19 mouse cellular contexts compared by ENCODE assay signal in the genomic region with DNA sequence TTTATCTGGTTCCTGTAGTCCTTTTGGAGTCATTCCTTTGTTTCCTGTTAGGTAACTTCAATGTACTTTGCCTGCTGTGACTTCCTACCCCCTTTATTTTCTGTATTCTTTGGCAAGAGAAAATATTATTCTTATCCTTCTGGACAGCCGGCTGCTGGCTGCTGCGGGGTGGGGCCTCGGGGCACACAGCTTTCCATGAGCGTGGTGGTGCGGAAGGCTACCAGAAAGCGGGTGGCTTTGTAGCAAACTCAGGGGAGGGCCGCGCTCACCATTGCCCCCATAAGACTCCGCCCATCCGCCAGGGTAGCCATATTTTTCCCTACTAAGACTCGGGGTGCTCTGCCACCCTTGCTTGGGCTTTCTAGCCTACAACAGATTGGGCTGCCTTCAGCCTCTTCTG. TPM values are rescaled to one million over a fixed set of nuclear protein-coding genes. Genes with fewer than 3 reads are reported as not detected.
DNase-seq lines count a peak whose midpoint lies in the region; ATAC-seq and TF ChIP-seq lines count a peak whose summit lies in the region.
"Not testable (repeated sequence)": the region's sequence is repeated elsewhere in the genome, so short reads cannot be mapped to it uniquely, and the experiment has no call there.
"Had no signal": no experiment of that assay in that cellular context is flagged by ENCODE, and none has a peak within 500 bp of the region (broad histone marks: within the 10 kb centered on the region; RNA-seq: fewer than 3 reads in every experiment).

No protein-coding gene starts in this region.

- not testable (repeated sequence) for TF ChIP-seq EP300 in heart, postnatal 0 days (IDR thresholded peaks at IDR 0.05; ENCODE audit: low read depth); lung, postnatal 0 days (IDR thresholded peaks at IDR 0.05); stomach, postnatal 0 days (optimal IDR thresholded peaks at IDR 0.05)

- not testable (repeated sequence) for H3K4me2 ChIP-seq in forebrain, embryonic 12.5 days; heart, embryonic 12.5 days; heart, postnatal 0 days (ENCODE audit: low read depth, low read length); intestine, embryonic 16.5 days (ENCODE audit: low read depth, low read length); lung, postnatal 0 days (replicated peaks; ENCODE audit: low read depth, low read length); neural tube, embryonic 14.5 days (ENCODE audit: low read depth, low read length); stomach, postnatal 0 days (replicated peaks; ENCODE audit: low read depth)

- no CpG with 5 or more reads among the region's 11 CpGs for WGBS in forebrain, embryonic 12.5 days
- WGBS in heart, embryonic 12.5 days = no CpG with 5 or more reads among the region's 11 CpGs
- WGBS in heart, postnatal 0 days = no CpG with 5 or more reads among the region's 11 CpGs
- WGBS in intestine, embryonic 16.5 days = no CpG with 5 or more reads among the region's 11 CpGs
- WGBS in lung, postnatal 0 days = no CpG with 5 or more reads among the region's 11 CpGs
- no CpG with 5 or more reads among the region's 11 CpGs for WGBS in neural tube, embryonic 14.5 days
- no CpG with 5 or more reads among the region's 11 CpGs for WGBS in stomach, postnatal 0 days

- H3K27me3 ChIP-seq in forebrain, embryonic 12.5 days; heart, embryonic 12.5 days (replicated peaks); heart, postnatal 0 days (ENCODE audit: control insufficient read depth, insufficient read depth, low read length); intestine, embryonic 16.5 days (replicated peaks; ENCODE audit: control insufficient read depth, insufficient read depth, low read length); lung, postnatal 0 days (replicated peaks; ENCODE audit: insufficient read depth, low read length); neural tube, embryonic 14.5 days (ENCODE audit: control insufficient read depth, insufficient read depth, low read length); stomach, postnatal 0 days (ENCODE audit: control insufficient read depth, insufficient read depth, low read length): not testable (repeated sequence)

- H3K36me3 ChIP-seq in forebrain, embryonic 12.5 days (replicated peaks); heart, embryonic 12.5 days; heart, postnatal 0 days (replicated peaks; ENCODE audit: control insufficient read depth, insufficient read depth, low read length); intestine, embryonic 16.5 days (ENCODE audit: control insufficient read depth, insufficient read depth, low read length); lung, postnatal 0 days (ENCODE audit: insufficient read depth, low read length); neural tube, embryonic 14.5 days (ENCODE audit: control insufficient read depth, insufficient read depth, low read length); stomach, postnatal 0 days (ENCODE audit: control insufficient read depth, insufficient read depth, low read length): not testable (repeated sequence)

- not testable (repeated sequence) for H3K9me3 ChIP-seq in forebrain, embryonic 12.5 days; heart, embryonic 12.5 days (replicated peaks); heart, postnatal 0 days (replicated peaks; ENCODE audit: control insufficient read depth, low read length); intestine, embryonic 16.5 days (ENCODE audit: control insufficient read depth, low read length); lung, postnatal 0 days (ENCODE audit: low read length); neural tube, embryonic 14.5 days (ENCODE audit: control insufficient read depth, low read length); stomach, postnatal 0 days (ENCODE audit: control insufficient read depth, low read length)

- not testable (repeated sequence) for H3K4me3 ChIP-seq in forebrain, embryonic 12.5 days (replicated peaks); heart, embryonic 12.5 days; heart, postnatal 0 days (ENCODE audit: low read depth, low read length); intestine, embryonic 16.5 days (ENCODE audit: low read length); lung, postnatal 0 days (ENCODE audit: low read depth, low read length); neural tube, embryonic 14.5 days (ENCODE audit: low read depth, low read length); stomach, postnatal 0 days (ENCODE audit: low read depth, low read length)

- H3K27ac ChIP-seq in forebrain, embryonic 12.5 days; heart, embryonic 12.5 days (ENCODE audit: poor library complexity, severe bottlenecking); heart, postnatal 0 days (ENCODE audit: low read depth); intestine, embryonic 16.5 days (ENCODE audit: low read length); lung, postnatal 0 days (ENCODE audit: low read length); neural tube, embryonic 14.5 days (ENCODE audit: low read depth, low read length); stomach, postnatal 0 days (replicated peaks): not testable (repeated sequence)

- H3K4me1 ChIP-seq in forebrain, embryonic 12.5 days; heart, embryonic 12.5 days (replicated peaks); heart, postnatal 0 days (ENCODE audit: control insufficient read depth, insufficient read depth); intestine, embryonic 16.5 days (ENCODE audit: control insufficient read depth, insufficient read depth, low read length); lung, postnatal 0 days (ENCODE audit: insufficient read depth, low read depth, low read length); neural tube, embryonic 14.5 days (ENCODE audit: control insufficient read depth, insufficient read depth, low read length); stomach, postnatal 0 days (replicated peaks; ENCODE audit: control insufficient read depth, insufficient read depth): not testable (repeated sequence)

- 0 out of 2 replicates have a peak, but pooled peaks have one; percentile 36 for ATAC-seq in forebrain, embryonic 12.5 days (ENCODE audit: low FRiP score)
- peak; percentile 85 for ATAC-seq in heart, embryonic 12.5 days (ENCODE audit: insufficient number of reproducible peaks, low FRiP score)
- ATAC-seq in heart, postnatal 0 days (ENCODE audit: insufficient read depth, low read depth) = peak; percentile 75
- ATAC-seq in intestine, embryonic 16.5 days = peak; percentile 81
- peak; percentile 53 for ATAC-seq in lung, postnatal 0 days
- 0 out of 2 replicates have a peak, but pooled peaks have one; percentile 41 for ATAC-seq in neural tube, embryonic 14.5 days (ENCODE audit: low read depth)
- ATAC-seq in stomach, postnatal 0 days (ENCODE audit: low FRiP score, low TSS enrichment) = peak; percentile 88

- H3K9ac ChIP-seq in forebrain, embryonic 12.5 days; heart, embryonic 12.5 days; heart, postnatal 0 days (replicated peaks; ENCODE audit: low read depth, low read length); intestine, embryonic 16.5 days (ENCODE audit: low read depth, low read length); lung, postnatal 0 days (replicated peaks; ENCODE audit: low read depth); neural tube, embryonic 14.5 days (replicated peaks; ENCODE audit: low read depth, low read length); stomach, postnatal 0 days (ENCODE audit: low read length): not testable (repeated sequence)

- TF ChIP-seq CTCF in heart, postnatal 0 days (IDR thresholded peaks at IDR 0.05; ENCODE audit: low read depth); lung, postnatal 0 days (IDR thresholded peaks at IDR 0.05); stomach, postnatal 0 days (IDR thresholded peaks at IDR 0.05; ENCODE audit: low read depth): not testable (repeated sequence)

- not testable (repeated sequence) for DNase-seq in heart, postnatal 0 days (ENCODE audit: low spot score); lung, postnatal 0 days (ENCODE audit: low spot score); stomach, postnatal 0 days (ENCODE audit: low spot score)

RNA-seq across cellular contexts. Expression of gene Gal3st2b, which starts 31.0 kb away (rescaled TPM):
- polyA plus RNA-seq in forebrain, embryonic 12.5 days (2016; fragmentation: Nextera tagmentation; extraction: Ambion mirVana) = 0.10 TPM in 1 of 2 replicates, not detected in the other
- polyA plus RNA-seq in heart, embryonic 12.5 days (2016; fragmentation: Nextera tagmentation; extraction: Ambion mirVana) = 0.08 TPM in 1 of 2 replicates, not detected in the other
- total RNA-seq in heart, postnatal 0 days (2014; rRNA removed; ENCODE audit: low replicate concordance) = 0.73 TPM in 1 of 2 replicates, not detected in the other
- 0.10 and 0.12 TPM in 2 replicates for polyA plus RNA-seq in heart, postnatal 0 days (2015; fragmentation: Nextera tagmentation; extraction: Ambion mirVana)
- 0.06 and 0.27 TPM in 2 replicates for polyA plus RNA-seq in intestine, embryonic 16.5 days (2015; fragmentation: Nextera tagmentation; extraction: Ambion mirVana)
- 0.08 TPM in 1 of 2 replicates, not detected in the other for polyA plus RNA-seq in lung, postnatal 0 days (2015; fragmentation: Nextera tagmentation; extraction: Ambion mirVana)
- polyA plus RNA-seq in neural tube, embryonic 14.5 days (2014; fragmentation: Nextera tagmentation; extraction: Ambion mirVana) = not detected in 2 replicates
- polyA plus RNA-seq in stomach, postnatal 0 days (2015; fragmentation: Nextera tagmentation; extraction: Ambion mirVana) = 0.07 and 0.10 TPM in 2 replicates
- total RNA-seq: common myeloid progenitor, adult 5-6 weeks; gastrocnemius, postnatal 25 days; granulocyte monocyte progenitor cell, adult 5-6 weeks; hindbrain, postnatal 0 days; MEL had no signal
- polyA plus RNA-seq: C2C12; embryonic facial prominence, embryonic 11.5 days; erythroblast, embryonic 14.5 days; forebrain, embryonic 10.5 days; hindbrain, embryonic 13.5 days had no signal

RNA-seq across cellular contexts. Expression of gene Gal3st2c, which starts 41.2 kb away (rescaled TPM):
- not detected in 2 replicates for polyA plus RNA-seq in forebrain, embryonic 12.5 days (2016; fragmentation: Nextera tagmentation; extraction: Ambion mirVana)
- not detected in 2 replicates for polyA plus RNA-seq in heart, embryonic 12.5 days (2016; fragmentation: Nextera tagmentation; extraction: Ambion mirVana)
- total RNA-seq in heart, postnatal 0 days (2014; rRNA removed; ENCODE audit: low replicate concordance) = 0.43 and 0.99 TPM in 2 replicates
- polyA plus RNA-seq in heart, postnatal 0 days (2015; fragmentation: Nextera tagmentation; extraction: Ambion mirVana) = 0.14 and 0.19 TPM in 2 replicates
- 0.01 TPM in 1 of 2 replicates, not detected in the other for polyA plus RNA-seq in intestine, embryonic 16.5 days (2015; fragmentation: Nextera tagmentation; extraction: Ambion mirVana)
- not detected in 2 replicates for polyA plus RNA-seq in lung, postnatal 0 days (2015; fragmentation: Nextera tagmentation; extraction: Ambion mirVana)
- polyA plus RNA-seq in neural tube, embryonic 14.5 days (2014; fragmentation: Nextera tagmentation; extraction: Ambion mirVana) = not detected in 2 replicates
- 0.01 TPM in 1 of 2 replicates, not detected in the other for polyA plus RNA-seq in stomach, postnatal 0 days (2015; fragmentation: Nextera tagmentation; extraction: Ambion mirVana)
- total RNA-seq: common myeloid progenitor, adult 5-6 weeks; granulocyte monocyte progenitor cell, adult 5-6 weeks; hindbrain, postnatal 0 days had no signal
- polyA plus RNA-seq: brain, embryonic 14.5 days; C2C12; embryonic facial prominence, embryonic 11.5 days; embryonic facial prominence, embryonic 15.5 days; erythroblast, embryonic 14.5 days; forebrain, embryonic 10.5 days; hindbrain, embryonic 13.5 days; hindbrain, postnatal 0 days had no signal

Comparison
In these comparisons a context has a peak if more than half of its experiments do, and no peak if none do; other contexts are left out.
1. ATAC-seq: peak in every context shown above with its lines; median percentile 88 in stomach, postnatal 0 days; 85 in heart, embryonic 12.5 days; 81 in intestine, embryonic 16.5 days; 75 in heart, postnatal 0 days; 53 in lung, postnatal 0 days; 41 in neural tube, embryonic 14.5 days; 36 in forebrain, embryonic 12.5 days.